Mouse (Mus musculus) MEL (cell line): ENCODE results near the gene Fus.

Source experiments
- CHD1 ChIP-seq: IDR thresholded peaks from 2 replicates; pipeline ENCODE4 v1.6.1; 2012; ENCODE audit warnings: low read depth, mild to moderate bottlenecking, inconsistent platforms, low read length, improper control_type of control experiment
- CTCF ChIP-seq, 3 experiments: IDR thresholded peaks in 2 of 3; conservative IDR thresholded peaks in 1 of 3; 2 replicates each; pipeline ENCODE4 v1.5.1; 2011 to 2012; ENCODE audit warnings: low read length in 3 of 3, low read depth in 2 of 3, mild to moderate bottlenecking in 2 of 3, improper control_type of control experiment in 1 of 3, inconsistent platforms in 1 of 3, mixed read lengths in 1 of 3, moderate library complexity in 1 of 3; ENCODE audit not compliant: control insufficient read depth in 1 of 3, insufficient read depth in 1 of 3, poor library complexity in 1 of 3, severe bottlenecking in 1 of 3
- ELF1 ChIP-seq: IDR thresholded peaks from 2 replicates; pipeline ENCODE4 v1.6.1; 2014; ENCODE audit warnings: low read depth, mild to moderate bottlenecking, inconsistent platforms, low read length, improper control_type of control experiment, moderate library complexity
- GABPA ChIP-seq: IDR thresholded peaks from 2 replicates; pipeline ENCODE4 v1.6.1; 2012; ENCODE audit warnings: low read depth, mild to moderate bottlenecking, inconsistent platforms, low read length, improper control_type of control experiment, moderate library complexity
- NRF1 ChIP-seq: IDR thresholded peaks from 2 replicates; pipeline ENCODE4 v1.6.1; 2014; ENCODE audit warnings: low read depth, mild to moderate bottlenecking, inconsistent platforms, low read length, improper control_type of control experiment, moderate library complexity; ENCODE audit not compliant: poor library complexity, insufficient read depth, severe bottlenecking
- POLR2A ChIP-seq, 2 experiments: IDR thresholded peaks; 2 replicates each; pipeline ENCODE4 v1.6.1; 2011 to 2012; ENCODE audit warnings: low read length in 2 of 2, mild to moderate bottlenecking in 2 of 2, control low read depth in 1 of 2, improper control_type of control experiment in 1 of 2, low read depth in 1 of 2, moderate library complexity in 1 of 2; ENCODE audit not compliant: control insufficient read depth in 1 of 2, insufficient read depth in 1 of 2, poor library complexity in 1 of 2
- RAD21 ChIP-seq: IDR thresholded peaks from 2 replicates; pipeline ENCODE4 v1.6.1; 2011; ENCODE audit warnings: mild to moderate bottlenecking, low read depth, low read length, improper control_type of control experiment
- SIN3A ChIP-seq: IDR thresholded peaks from 2 replicates; pipeline ENCODE4 v1.6.1; 2012; ENCODE audit warnings: low read length, improper control_type of control experiment, inconsistent platforms
- TAL1 ChIP-seq: IDR thresholded peaks from 2 replicates; pipeline ENCODE4 v1.6.1; 2012; ENCODE audit warnings: mild to moderate bottlenecking, inconsistent platforms, low read length, moderate library complexity, mixed read lengths
- TBP ChIP-seq: IDR thresholded peaks from 2 replicates; pipeline ENCODE4 v1.8.0; 2011; ENCODE audit warnings: low read depth, low read length, improper control_type of control experiment

DNA sequence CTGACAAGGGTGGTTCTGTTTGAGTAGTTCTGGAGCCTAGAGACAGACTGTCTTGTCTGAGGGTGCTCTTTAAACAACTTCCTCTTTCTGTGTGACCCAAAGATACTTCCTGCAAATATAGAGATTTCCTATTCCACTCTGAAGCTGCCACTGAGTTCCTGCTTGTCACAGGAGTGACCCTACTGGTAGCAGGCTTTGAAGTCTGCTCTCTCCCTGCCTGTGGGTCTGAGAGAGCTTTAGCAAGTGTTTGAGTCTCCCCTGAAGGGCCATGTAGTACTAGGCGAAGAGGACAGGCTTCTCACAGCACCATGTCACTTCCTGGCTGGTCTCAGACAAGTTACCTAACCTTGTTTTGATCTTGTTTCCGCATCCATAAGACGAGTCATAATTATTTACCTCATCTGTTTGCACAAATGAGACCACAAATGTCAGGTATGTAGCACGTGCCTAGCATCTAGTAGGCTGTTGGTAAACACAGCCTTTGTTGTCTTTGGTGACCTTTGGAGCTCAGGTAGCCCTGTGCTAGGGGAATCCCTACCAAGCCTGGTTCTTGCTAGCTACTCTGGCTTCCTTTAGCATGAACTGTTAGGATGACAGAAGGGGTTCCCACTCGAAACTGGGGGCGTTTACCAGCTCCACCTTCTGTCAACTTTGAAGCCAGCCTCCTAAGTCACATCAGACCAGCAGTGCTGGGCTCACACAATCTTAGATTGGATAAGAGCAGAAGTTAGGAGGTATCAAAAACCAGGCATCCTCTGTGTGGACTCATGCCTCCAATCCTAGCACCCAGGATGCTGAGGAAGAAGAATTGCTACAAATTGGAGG is 44.6 kb upstream of the Fus start:
- TF ChIP-seq CTCF (IDR thresholded peaks at IDR 0.05 in 2 of 3, conservative IDR thresholded peaks at IDR 0.05 in 1 of 3; ENCODE audit: control insufficient read depth in 1 of 3, insufficient read depth in 1 of 3, low read depth in 2 of 3, low read length in 3 of 3, poor library complexity in 1 of 3, severe bottlenecking in 1 of 3) (no peak), GABPA (no peak), TAL1 (no peak), ELF1 (no peak), TBP (no peak), RAD21 (no peak), SIN3A (no peak), CHD1 (no peak), POLR2A (IDR thresholded peaks at IDR 0.05; ENCODE audit: control insufficient read depth in 1 of 2, insufficient read depth in 1 of 2, low read depth in 1 of 2, low read length in 2 of 2, poor library complexity in 1 of 2) (no peak), NRF1 (no peak)
